Comparison of ENCODE assay signal across 15 mouse cellular contexts in genomic region chr17:9145605-9146223, GRCm38 (mm10).
DNase-seq lines count a peak whose midpoint lies in the region; TF ChIP-seq lines count a peak whose summit lies in the region.
"Had no signal": no experiment of that assay in that cellular context is flagged by ENCODE, and none has a peak within 500 bp of the region (broad histone marks: within the 10 kb centered on the region; RNA-seq: fewer than 3 reads in every experiment).

No protein-coding gene starts in this region.

- H3K27me3 ChIP-seq in ES-Bruce4 (ENCODE audit: control insufficient read depth, insufficient read depth, low read length, poor library complexity, severe bottlenecking): no peaks in the 10 kb centered on the region
- H3K27me3 ChIP-seq: embryonic facial prominence, embryonic 12.5 days; forebrain, embryonic 12.5 days; liver, embryonic 13.5 days; neural tube, embryonic 12.5 days had no signal

- no peak overlapping the region for H3K4me3 ChIP-seq in left cerebral cortex, adult 2 months
- H3K4me3 ChIP-seq in ES-Bruce4 (ENCODE audit: low read depth, low read length): no peak overlapping the region
- H3K4me3 ChIP-seq: embryonic facial prominence, embryonic 12.5 days; forebrain, embryonic 12.5 days; liver, embryonic 13.5 days; neural tube, embryonic 12.5 days had no signal

- intact Hi-C loops in left cerebral cortex, adult 2 months (cut with DNase I): no loop called here
- intact Hi-C loops in left cerebral cortex, postnatal 36 days (cut with DNase I): no loop called here

- no peak overlapping the region for H3K9ac ChIP-seq in ES-Bruce4 (ENCODE audit: low read depth, poor library complexity, severe bottlenecking)
- H3K9ac ChIP-seq: embryonic facial prominence, embryonic 12.5 days; forebrain, embryonic 12.5 days; liver, embryonic 13.5 days; neural tube, embryonic 12.5 days had no signal

- H3K27ac ChIP-seq in left cerebral cortex, adult 2 months: no peak overlapping the region
- no peak overlapping the region for H3K27ac ChIP-seq in ES-Bruce4 (ENCODE audit: insufficient read depth, low read length)
- H3K27ac ChIP-seq: embryonic facial prominence, embryonic 12.5 days; forebrain, embryonic 12.5 days; liver, embryonic 13.5 days; neural tube, embryonic 12.5 days had no signal

- no peak for TF ChIP-seq EP300 in ES-Bruce4 (IDR thresholded peaks at IDR 0.05; ENCODE audit: insufficient read depth, low read depth, low read length)

- TF ChIP-seq POLR2A in ES-Bruce4 (IDR thresholded peaks at IDR 0.05; ENCODE audit: insufficient read depth, low read length): no peak

- no peaks in the 10 kb centered on the region for H3K4me1 ChIP-seq in ES-Bruce4 (ENCODE audit: control insufficient read depth, insufficient read depth, low read length)
- H3K4me1 ChIP-seq: embryonic facial prominence, embryonic 12.5 days; forebrain, embryonic 12.5 days; liver, embryonic 13.5 days; neural tube, embryonic 12.5 days had no signal

- H3K9me3 ChIP-seq in ES-Bruce4 (replicated peaks; ENCODE audit: control insufficient read depth, insufficient read depth, low read length, poor library complexity, severe bottlenecking): no peaks in the 10 kb centered on the region
- H3K9me3 ChIP-seq: embryonic facial prominence, embryonic 12.5 days; forebrain, embryonic 12.5 days; liver, embryonic 13.5 days; neural tube, embryonic 12.5 days had no signal

- H3K36me3 ChIP-seq in ES-Bruce4 (ENCODE audit: control insufficient read depth, insufficient read depth, low read length, poor library complexity, severe bottlenecking): no peaks in the 10 kb centered on the region
- H3K36me3 ChIP-seq: embryonic facial prominence, embryonic 12.5 days; forebrain, embryonic 12.5 days; liver, embryonic 13.5 days; neural tube, embryonic 12.5 days had no signal

- DNase-seq in adrenal gland, postnatal 14 days: peak; percentile 5
- DNase-seq in adrenal gland, postnatal 36 days: no peak
- DNase-seq in left cerebral cortex, adult 2 months (ENCODE audit: extremely low spot score in 1 of 2, low spot score in 2 of 2): no peak
- DNase-seq in left cerebral cortex, adult 8-10 months (ENCODE audit: low spot score in 2 of 2): no peak
- peak; percentile 16 for DNase-seq in embryo, embryonic 11 days
- no peak for DNase-seq in T-cell, adult 2 months (ENCODE audit: low spot score)
- DNase-seq in left cerebral cortex, postnatal 36 days (ENCODE audit: low spot score in 2 of 2): no peak
- DNase-seq: B cell, adult 2 months; gastrocnemius, postnatal 36 days; kidney, adult 9 months; liver, embryonic 13.5 days had no signal

- peak; percentile 39 for TF ChIP-seq CTCF in left cerebral cortex, adult 2 months (IDR thresholded peaks at IDR 0.05)
- peak; percentile 36 for TF ChIP-seq CTCF in ES-Bruce4 (IDR thresholded peaks at IDR 0.05; ENCODE audit: low read depth, low read length)

Comparison
In these comparisons a context has a peak if more than half of its experiments do, and no peak if none do; other contexts are left out.
1. DNase-seq: peak in adrenal gland, postnatal 14 days (single experiment) and embryo, embryonic 11 days (single experiment); none in adrenal gland, postnatal 36 days (0 of 2), left cerebral cortex, adult 2 months (0 of 2), left cerebral cortex, adult 8-10 months (0 of 2), T-cell, adult 2 months (single experiment) and left cerebral cortex, postnatal 36 days (0 of 2).